Mouse (Mus musculus) thymus, postnatal 10 days (tissue): Measurements from ENCODE around the gene Olfr1031.
"Not testable (repeated sequence)": the region's sequence is repeated elsewhere in the genome, so short reads cannot be mapped to it uniquely, and the experiment has no call there.

Experiments
- DNase-seq, 2 experiments: peaks; one replicate each; pipeline ENCODE4 v3.0.0; 2021; ENCODE audit warnings: low spot score in 2 of 2

Olfr1031 gene

DNA sequence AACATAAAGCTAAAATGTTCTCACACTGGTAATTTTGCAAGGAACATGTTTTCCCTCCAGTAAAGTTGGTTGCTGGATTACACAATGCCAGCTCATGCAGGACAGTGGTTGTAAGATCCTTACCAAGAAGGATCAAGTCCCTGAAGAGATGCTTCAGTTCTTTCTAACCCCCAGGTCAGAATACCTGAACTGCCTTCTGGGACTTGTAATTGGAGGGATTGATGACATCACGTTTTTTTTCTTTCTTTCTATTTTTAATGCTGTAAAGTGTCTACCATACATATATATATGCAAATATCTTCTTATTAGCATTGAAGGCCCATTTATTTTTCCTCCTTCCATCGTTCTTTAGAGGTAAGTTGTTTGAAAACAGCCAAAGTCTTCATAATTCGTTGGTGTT lies at the start of gene Olfr1031:
Gene Olfr1031 (plus strand): TSS at position 301 of the 400 bp plus-strand sequence.
- DNase-seq = no peak

GRCm38 (mm10) chr2:85950137-85950536 lies 40.0 kb upstream of the Olfr1031 start, which contains the start of gene Olfr1028:
Gene Olfr1028, plus strand, starts transcription at chr2:85950437.
- no peak for DNase-seq

GRCm38 (mm10) chr2:85973595-85973994 lies 16.5 kb upstream of the Olfr1031 start, which contains the start of gene Olfr1029:
Gene Olfr1029, plus strand, starts transcription at chr2:85973895.
- DNase-seq = no peak

- no peak for DNase-seq
These were observed 11.1 kb upstream of the Olfr1031 start, which contains the start of gene Olfr1030 for GRCm38 (mm10) chr2:85978976-85979375. Gene Olfr1030, plus strand, starts transcription at chr2:85979276.

GRCm38 (mm10) chr2:86005240-86005639 lies 15.1 kb downstream of the Olfr1031 start, which contains the start of gene Olfr1032:
Gene Olfr1032, plus strand, starts transcription at chr2:86005540.
- no peak for DNase-seq

DNA sequence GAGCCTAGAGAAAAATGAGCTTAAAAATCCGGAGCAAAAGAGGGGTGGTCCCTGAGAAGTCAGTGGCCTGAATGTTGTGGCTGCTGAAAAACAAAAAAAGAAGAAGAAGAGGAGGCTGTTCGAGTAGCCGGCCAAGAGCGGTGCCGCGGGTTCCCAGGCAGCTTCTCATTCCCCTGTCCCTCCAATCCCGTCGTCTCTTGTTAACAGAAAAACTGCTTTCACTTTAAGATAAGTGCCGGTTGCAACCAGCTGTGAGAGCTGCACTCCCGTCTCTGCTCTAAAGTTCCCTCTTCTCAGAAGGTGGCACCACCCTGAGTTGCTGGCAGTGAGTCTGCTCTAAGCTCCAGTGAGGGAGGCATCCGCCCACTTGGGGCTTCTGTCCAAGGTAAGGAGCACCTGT lies 30.3 kb downstream of the Olfr1031 start, which contains the start of gene Olfr1033:
Gene Olfr1033 (plus strand): TSS at position 228 of the 400 bp plus-strand sequence.
- not testable (repeated sequence) for DNase-seq

- DNase-seq = not testable (repeated sequence)
These were observed 31.4 kb downstream of the Olfr1031 start for GRCm38 (mm10) chr2:86021518-86021917.
